Mouse (Mus musculus): ENCODE data around the gene Mrtfa. TPM values are rescaled to one million over a fixed set of nuclear protein-coding genes. Genes with fewer than 3 reads are reported as not detected.
A peak's percentile ranks its signal among the peaks of the same experiment; 100 is the strongest.

Mrtfa gene
- total RNA-seq, 2 experiments from 2014 or later = 17.6 to 27.3 TPM

- peak; percentile 63 for ATAC-seq (replicated peaks; ENCODE audit: poor library complexity)
Measured at GRCm38 (mm10) chr15:81072748-81073147, 117.8 kb downstream of the Mrtfa start.

- no peak for ATAC-seq (replicated peaks; ENCODE audit: poor library complexity)
Measured at GRCm38 (mm10) chr15:81070470-81070869, 120.1 kb downstream of the Mrtfa start.

- no peak for ATAC-seq (replicated peaks; ENCODE audit: poor library complexity)
Measured at GRCm38 (mm10) chr15:81068641-81069381, 121.7 kb downstream of the Mrtfa start.

- no peak for ATAC-seq (replicated peaks; ENCODE audit: poor library complexity)
Measured at GRCm38 (mm10) chr15:81067761-81068160, 122.8 kb downstream of the Mrtfa start.

GRCm38 (mm10) chr15:81066976-81067375, 123.6 kb downstream of the Mrtfa start:
- ATAC-seq (replicated peaks; ENCODE audit: poor library complexity) = no peak

- ATAC-seq (replicated peaks; ENCODE audit: poor library complexity) = no peak
Measured at GRCm38 (mm10) chr15:81064661-81065060, 125.9 kb downstream of the Mrtfa start.

GRCm38 (mm10) chr15:81064143-81064542, 126.4 kb downstream of the Mrtfa start:
- peak; percentile 71; the same call in 1 of the 2 replicates for ATAC-seq (replicated peaks; ENCODE audit: poor library complexity)

- no peak for ATAC-seq (replicated peaks; ENCODE audit: poor library complexity)
Measured at GRCm38 (mm10) chr15:81062616-81063015, 127.9 kb downstream of the Mrtfa start.

- no peak for ATAC-seq (replicated peaks; ENCODE audit: poor library complexity)
Measured at GRCm38 (mm10) chr15:81062175-81062588, 128.4 kb downstream of the Mrtfa start.

GRCm38 (mm10) chr15:81060975-81061374, 129.6 kb downstream of the Mrtfa start:
- no peak for ATAC-seq (replicated peaks; ENCODE audit: poor library complexity)

GRCm38 (mm10) chr15:81057736-81058135, 132.8 kb downstream of the Mrtfa start:
- ATAC-seq (replicated peaks; ENCODE audit: poor library complexity) = no peak

- ATAC-seq (replicated peaks; ENCODE audit: poor library complexity) = no peak
Measured at GRCm38 (mm10) chr15:81055488-81055887, 135.1 kb downstream of the Mrtfa start.

- no peak for ATAC-seq (replicated peaks; ENCODE audit: poor library complexity)
Measured at GRCm38 (mm10) chr15:81052491-81052890, 138.1 kb downstream of the Mrtfa start.

- ATAC-seq (replicated peaks; ENCODE audit: poor library complexity) = no peak
Measured at GRCm38 (mm10) chr15:81050488-81050887, 140.1 kb downstream of the Mrtfa start.

GRCm38 (mm10) chr15:81049401-81050053, 141.0 kb downstream of the Mrtfa start:
- peak; percentile 57 for ATAC-seq (replicated peaks; ENCODE audit: poor library complexity)

GRCm38 (mm10) chr15:81047497-81047896, 143.1 kb downstream of the Mrtfa start:
- ATAC-seq (replicated peaks; ENCODE audit: poor library complexity) = peak; percentile 70

- ATAC-seq (replicated peaks; ENCODE audit: poor library complexity) = no peak
Measured at GRCm38 (mm10) chr15:81046061-81046460, 144.5 kb downstream of the Mrtfa start.

- ATAC-seq (replicated peaks; ENCODE audit: poor library complexity) = peak; percentile 61
Measured at GRCm38 (mm10) chr15:81045336-81045735, 145.2 kb downstream of the Mrtfa start.

- peak; percentile 56 for ATAC-seq (replicated peaks; ENCODE audit: poor library complexity)
Measured at GRCm38 (mm10) chr15:81044446-81044845, 146.1 kb downstream of the Mrtfa start.

- peak; percentile 53 for ATAC-seq (replicated peaks; ENCODE audit: poor library complexity)
Measured at GRCm38 (mm10) chr15:81042276-81042931, 148.2 kb downstream of the Mrtfa start.

GRCm38 (mm10) chr15:81041767-81042166, 148.8 kb downstream of the Mrtfa start:
- ATAC-seq (replicated peaks; ENCODE audit: poor library complexity) = no peak

- no peak for ATAC-seq (replicated peaks; ENCODE audit: poor library complexity)
Measured at GRCm38 (mm10) chr15:81038419-81038818, 152.1 kb downstream of the Mrtfa start.
